Mouse (Mus musculus): Measurements from ENCODE around the gene Lbx1.

The Lbx1 gene

GRCm38 (mm10) chr19:45236363-45236942, 841 bp upstream of the Lbx1 start:
- in situ Hi-C loops (cut with MboI; ENCODE audit: low pct_unique_long_range_greater_than_20kb in 1 of 2, low sequenced_read_pairs in 2 of 2, unreplicated experiment in 1 of 2) = loop anchor here (5.0 to 25.0 kb wide), 5 partner anchors 66 to 1624 kb away; partner anchors contain the start of genes Fgf8 (in 1 of the 2), Nkx2-3 (in 1 of the 2), Npm3 (in 1 of the 2) and Tlx1 (in 1 of the 2)

- in situ Hi-C loops (cut with MboI; ENCODE audit: low pct_unique_long_range_greater_than_20kb in 1 of 2, low sequenced_read_pairs in 2 of 2, unreplicated experiment in 1 of 2) = loop anchor here (5.0 to 25.0 kb wide), 5 partner anchors 67 to 1623 kb away; partner anchors contain the start of genes Fgf8 (in 1 of the 2), Nkx2-3 (in 1 of the 2), Npm3 (in 1 of the 2) and Tlx1 (in 1 of the 2)
Observed at GRCm38 (mm10) chr19:45235331-45235741, 276 bp downstream of the Lbx1 start.

GRCm38 (mm10) chr19:45234771-45235231, 811 bp downstream of the Lbx1 start:
- in situ Hi-C loops (cut with MboI; ENCODE audit: low pct_unique_long_range_greater_than_20kb in 1 of 2, low sequenced_read_pairs in 2 of 2, unreplicated experiment in 1 of 2) = loop anchor here (5.0 to 25.0 kb wide), 5 partner anchors 68 to 1622 kb away; partner anchors contain the start of genes Fgf8 (in 1 of the 2), Nkx2-3 (in 1 of the 2), Npm3 (in 1 of the 2) and Tlx1 (in 1 of the 2)

- in situ Hi-C loops (cut with MboI; ENCODE audit: low pct_unique_long_range_greater_than_20kb in 1 of 2, low sequenced_read_pairs in 2 of 2, unreplicated experiment in 1 of 2) = loop anchor here in 1 of 2 experiments (10.0 to 25.0 kb wide), 3 partner anchors 489 to 1622 kb away; partner anchors contain the start of genes Fgf8, Nkx2-3 and Npm3
Observed at GRCm38 (mm10) chr19:45234191-45234770, 1.3 kb downstream of the Lbx1 start.

- in situ Hi-C loops (cut with MboI; ENCODE audit: low pct_unique_long_range_greater_than_20kb in 1 of 2, low sequenced_read_pairs in 2 of 2, unreplicated experiment in 1 of 2) = loop anchor here in 1 of 2 experiments (10.0 to 25.0 kb wide), 3 partner anchors 489 to 1621 kb away; partner anchors contain the start of genes Fgf8, Nkx2-3 and Npm3
Observed at GRCm38 (mm10) chr19:45233496-45234127, 2.0 kb downstream of the Lbx1 start.

GRCm38 (mm10) chr19:45232443-45233410, 2.9 kb downstream of the Lbx1 start:
- in situ Hi-C loops (cut with MboI; ENCODE audit: low pct_unique_long_range_greater_than_20kb in 1 of 2, low sequenced_read_pairs in 2 of 2, unreplicated experiment in 1 of 2) = loop anchor here in 1 of 2 experiments (10.0 to 25.0 kb wide), 3 partner anchors 488 to 1620 kb away; partner anchors contain the start of genes Fgf8, Nkx2-3 and Npm3

- in situ Hi-C loops (cut with MboI; ENCODE audit: low pct_unique_long_range_greater_than_20kb in 1 of 2, low sequenced_read_pairs in 2 of 2, unreplicated experiment in 1 of 2) = loop anchor here in 1 of 2 experiments (10.0 to 25.0 kb wide), 3 partner anchors 487 to 1620 kb away; partner anchors contain the start of genes Fgf8, Nkx2-3 and Npm3
Observed at GRCm38 (mm10) chr19:45232036-45232410, 3.6 kb downstream of the Lbx1 start.

GRCm38 (mm10) chr19:45231383-45232035, 4.1 kb downstream of the Lbx1 start:
- in situ Hi-C loops (cut with MboI; ENCODE audit: low pct_unique_long_range_greater_than_20kb in 1 of 2, low sequenced_read_pairs in 2 of 2, unreplicated experiment in 1 of 2) = loop anchor here in 1 of 2 experiments (10.0 to 25.0 kb wide), 3 partner anchors 487 to 1619 kb away; partner anchors contain the start of genes Fgf8, Nkx2-3 and Npm3

- in situ Hi-C loops (cut with MboI; ENCODE audit: low pct_unique_long_range_greater_than_20kb in 1 of 2, low sequenced_read_pairs in 2 of 2, unreplicated experiment in 1 of 2) = loop anchor here in 1 of 2 experiments (10.0 to 25.0 kb wide), 3 partner anchors 486 to 1619 kb away; partner anchors contain the start of genes Fgf8, Nkx2-3 and Npm3
Observed at GRCm38 (mm10) chr19:45230848-45231382, 4.7 kb downstream of the Lbx1 start.

GRCm38 (mm10) chr19:45230201-45230611, 5.4 kb downstream of the Lbx1 start:
- in situ Hi-C loops (cut with MboI; ENCODE audit: low pct_unique_long_range_greater_than_20kb in 1 of 2, low sequenced_read_pairs in 2 of 2, unreplicated experiment in 1 of 2) = loop anchor here in 1 of 2 experiments (10.0 to 25.0 kb wide), 3 partner anchors 485 to 1618 kb away; partner anchors contain the start of genes Fgf8, Nkx2-3 and Npm3

- in situ Hi-C loops (cut with MboI; ENCODE audit: low pct_unique_long_range_greater_than_20kb in 1 of 2, low sequenced_read_pairs in 2 of 2, unreplicated experiment in 1 of 2) = loop anchor here (10.0 to 25.0 kb wide), 5 partner anchors 205 to 1617 kb away; partner anchors contain the start of genes Fgf8 (in 2 of the 2), Npm3 (in 2 of the 2) and Nkx2-3 (in 1 of the 2)
Observed at GRCm38 (mm10) chr19:45229378-45230135, 6.1 kb downstream of the Lbx1 start.

GRCm38 (mm10) chr19:45228781-45229180, 6.8 kb downstream of the Lbx1 start:
- in situ Hi-C loops (cut with MboI; ENCODE audit: low pct_unique_long_range_greater_than_20kb in 1 of 2, low sequenced_read_pairs in 2 of 2, unreplicated experiment in 1 of 2) = loop anchor here (10.0 to 25.0 kb wide), 4 partner anchors 206 to 1616 kb away; partner anchors contain the start of genes Fgf8 (in 1 of the 2), Nkx2-3 (in 1 of the 2) and Npm3 (in 1 of the 2)

- in situ Hi-C loops (cut with MboI; ENCODE audit: low pct_unique_long_range_greater_than_20kb in 1 of 2, low sequenced_read_pairs in 2 of 2, unreplicated experiment in 1 of 2) = loop anchor here (10.0 to 25.0 kb wide), 4 partner anchors 207 to 1616 kb away; partner anchors contain the start of genes Fgf8 (in 1 of the 2), Nkx2-3 (in 1 of the 2) and Npm3 (in 1 of the 2)
Observed at GRCm38 (mm10) chr19:45228097-45228496, 7.5 kb downstream of the Lbx1 start.

GRCm38 (mm10) chr19:45227671-45228070, 7.9 kb downstream of the Lbx1 start:
- in situ Hi-C loops (cut with MboI; ENCODE audit: low pct_unique_long_range_greater_than_20kb in 1 of 2, low sequenced_read_pairs in 2 of 2, unreplicated experiment in 1 of 2) = loop anchor here (10.0 to 25.0 kb wide), 4 partner anchors 207 to 1615 kb away; partner anchors contain the start of genes Fgf8 (in 1 of the 2), Nkx2-3 (in 1 of the 2) and Npm3 (in 1 of the 2)

GRCm38 (mm10) chr19:45227049-45227448, 8.6 kb downstream of the Lbx1 start:
- in situ Hi-C loops (cut with MboI; ENCODE audit: low pct_unique_long_range_greater_than_20kb in 1 of 2, low sequenced_read_pairs in 2 of 2, unreplicated experiment in 1 of 2) = loop anchor here (10.0 to 25.0 kb wide), 4 partner anchors 208 to 1615 kb away; partner anchors contain the start of genes Fgf8 (in 1 of the 2), Nkx2-3 (in 1 of the 2) and Npm3 (in 1 of the 2)

Data from mouse embryonic stem cell (cell line).